Mouse (Mus musculus): ENCODE results near the gene Tgfb1i1. TPM values are rescaled to one million over a fixed set of nuclear protein-coding genes. Genes with fewer than 3 reads are reported as not detected.
A peak's percentile ranks its signal among the peaks of the same experiment; 100 is the strongest.

The Tgfb1i1 gene
- polyA plus RNA-seq, 1 experiment from 2014 or later = 160 TPM

GRCm38 (mm10) chr7:128298481-128299342, 52.1 kb downstream of the Tgfb1i1 start:
- no peaks in the 10 kb centered on the region for H3K9me3 ChIP-seq (ENCODE audit: low read length)
- H3K27me3 ChIP-seq (replicated peaks; ENCODE audit: insufficient read depth, low read length) = no peaks in the 10 kb centered on the region
- H3K36me3 ChIP-seq (ENCODE audit: insufficient read depth, low read length) = no peaks in the 10 kb centered on the region
- H3K9ac ChIP-seq (replicated peaks; ENCODE audit: low read depth) = peak overlapping the region; percentile 63; the same call in 1 of the 2 replicates
- 67% methylated on average over 8 of the region's 8 CpGs for WGBS
- TF ChIP-seq CTCF (IDR thresholded peaks at IDR 0.05) (no peak), EP300 (IDR thresholded peaks at IDR 0.05) (no peak)
- peak; percentile 29 for ATAC-seq
- H3K4me1 ChIP-seq (ENCODE audit: insufficient read depth, low read depth, low read length) = peaks cover 4% of the 10 kb centered on the region; the same call in 1 of the 2 replicates
- H3K27ac ChIP-seq (ENCODE audit: low read length) = peak overlapping the region; percentile 75; the same call in 1 of the 2 replicates
- H3K4me3 ChIP-seq (ENCODE audit: low read depth, low read length) = peak overlapping the region; percentile 90
- peak; percentile 82 for DNase-seq (ENCODE audit: low spot score)
- H3K4me2 ChIP-seq (replicated peaks; ENCODE audit: low read depth, low read length) = peak overlapping the region; percentile 86

GRCm38 (mm10) chr7:128300952-128301351, 54.3 kb downstream of the Tgfb1i1 start:
- Histone ChIP-seq H3K4me1 (ENCODE audit: insufficient read depth, low read depth, low read length) (peaks cover 4% of the 10 kb centered on the region; the same call in 1 of the 2 replicates), H3K27me3 (replicated peaks; ENCODE audit: insufficient read depth, low read length) (no peaks in the 10 kb centered on the region), H3K9ac (replicated peaks; ENCODE audit: low read depth) (no peak overlapping the region), H3K4me3 (ENCODE audit: low read depth, low read length) (no peak overlapping the region), H3K27ac (ENCODE audit: low read length) (no peak overlapping the region), H3K36me3 (ENCODE audit: insufficient read depth, low read length) (no peaks in the 10 kb centered on the region), H3K4me2 (replicated peaks; ENCODE audit: low read depth, low read length) (no peak overlapping the region), H3K9me3 (ENCODE audit: low read length) (no peaks in the 10 kb centered on the region)
- no peak for TF ChIP-seq CTCF (IDR thresholded peaks at IDR 0.05)
- TF ChIP-seq EP300 (IDR thresholded peaks at IDR 0.05) = no peak
- 46% methylated on average over 3 of the region's 3 CpGs for WGBS
- no peak for ATAC-seq
- DNase-seq (ENCODE audit: low spot score) = peak; percentile 38

GRCm38 (mm10) chr7:128302151-128302550, 55.5 kb downstream of the Tgfb1i1 start:
- DNase-seq (ENCODE audit: low spot score) (peak; percentile 65), ATAC-seq (no peak)
- H3K9me3 ChIP-seq (ENCODE audit: low read length) = no peaks in the 10 kb centered on the region
- no peak overlapping the region for H3K4me3 ChIP-seq (ENCODE audit: low read depth, low read length)
- no peak for TF ChIP-seq CTCF (IDR thresholded peaks at IDR 0.05)
- TF ChIP-seq EP300 (IDR thresholded peaks at IDR 0.05) = no peak
- no peaks in the 10 kb centered on the region for H3K27me3 ChIP-seq (replicated peaks; ENCODE audit: insufficient read depth, low read length)
- peaks cover 4% of the 10 kb centered on the region; the same call in 1 of the 2 replicates for H3K4me1 ChIP-seq (ENCODE audit: insufficient read depth, low read depth, low read length)
- H3K36me3 ChIP-seq (ENCODE audit: insufficient read depth, low read length) = no peaks in the 10 kb centered on the region
- 43% methylated on average over 3 of the region's 3 CpGs for WGBS
- H3K9ac ChIP-seq (replicated peaks; ENCODE audit: low read depth) = no peak overlapping the region
- H3K27ac ChIP-seq (ENCODE audit: low read length) = no peak overlapping the region
- no peak overlapping the region for H3K4me2 ChIP-seq (replicated peaks; ENCODE audit: low read depth, low read length)

GRCm38 (mm10) chr7:128304198-128304597, 57.6 kb downstream of the Tgfb1i1 start:
- 40% methylated on average over 6 of the region's 6 CpGs for WGBS
- H3K27ac ChIP-seq (ENCODE audit: low read length) = peak overlapping the region; percentile 33; the same call in 1 of the 2 replicates

GRCm38 (mm10) chr7:128304907-128305306, 58.3 kb downstream of the Tgfb1i1 start:
- DNase-seq (ENCODE audit: low spot score) (peak; percentile 93), ATAC-seq (peak; percentile 74)
- Histone ChIP-seq H3K9me3 (ENCODE audit: low read length) (no peaks in the 10 kb centered on the region), H3K9ac (replicated peaks; ENCODE audit: low read depth) (no peak overlapping the region), H3K4me3 (ENCODE audit: low read depth, low read length) (no peak overlapping the region), H3K36me3 (ENCODE audit: insufficient read depth, low read length) (no peaks in the 10 kb centered on the region), H3K4me1 (ENCODE audit: insufficient read depth, low read depth, low read length) (0 out of 2 replicates have a peak, but pooled peaks cover 3% of the 10 kb centered on the region), H3K27ac (ENCODE audit: low read length) (no peak overlapping the region; the same call in 1 of the 2 replicates), H3K4me2 (replicated peaks; ENCODE audit: low read depth, low read length) (no peak overlapping the region), H3K27me3 (replicated peaks; ENCODE audit: insufficient read depth, low read length) (no peaks in the 10 kb centered on the region)
- 1% methylated on average over 5 of the region's 5 CpGs for WGBS
- TF ChIP-seq EP300 (IDR thresholded peaks at IDR 0.05) = no peak
- peak; percentile 73 for TF ChIP-seq CTCF (IDR thresholded peaks at IDR 0.05)

More at GRCm38 (mm10) chr7:128304198-128304597, 57.6 kb downstream of the Tgfb1i1 start:
- ATAC-seq (peak; percentile 71), DNase-seq (ENCODE audit: low spot score) (peak; percentile 80)
- no peak overlapping the region for H3K4me3 ChIP-seq (ENCODE audit: low read depth, low read length)
- no peak overlapping the region for H3K4me2 ChIP-seq (replicated peaks; ENCODE audit: low read depth, low read length)
- H3K4me1 ChIP-seq (ENCODE audit: insufficient read depth, low read depth, low read length) = 0 out of 2 replicates have a peak, but pooled peaks cover 3% of the 10 kb centered on the region
- H3K9me3 ChIP-seq (ENCODE audit: low read length) = no peaks in the 10 kb centered on the region
- H3K36me3 ChIP-seq (ENCODE audit: insufficient read depth, low read length) = no peaks in the 10 kb centered on the region
- TF ChIP-seq EP300 (IDR thresholded peaks at IDR 0.05) = peak; percentile 42; the same call in 1 of the 2 replicates
- no peak for TF ChIP-seq CTCF (IDR thresholded peaks at IDR 0.05)
- H3K27me3 ChIP-seq (replicated peaks; ENCODE audit: insufficient read depth, low read length) = no peaks in the 10 kb centered on the region
- H3K9ac ChIP-seq (replicated peaks; ENCODE audit: low read depth) = no peak overlapping the region

Small RNAs within 50 kb of the gene (microRNA-seq; reads per million reads assigned to microRNA genes)
- not detected for gene Mir3103

Other genes starting within 250 kb of the Tgfb1i1 start
- gene Trim72, start 242.9 kb upstream of the Tgfb1i1 start, polyA plus RNA-seq (2015; fragmentation: Nextera tagmentation; extraction: Ambion mirVana) = 0.14 and 0.19 TPM in 2 replicates
- gene Itgam, start 184.2 kb upstream of the Tgfb1i1 start, polyA plus RNA-seq (2015; fragmentation: Nextera tagmentation; extraction: Ambion mirVana) = 2.2 and 2.3 TPM in 2 replicates
- gene Gm49368, start 184.1 kb upstream of the Tgfb1i1 start, polyA plus RNA-seq (2015; fragmentation: Nextera tagmentation; extraction: Ambion mirVana) = 0.32 TPM in 1 of 2 replicates, not detected in the other
- 1.6 and 1.7 TPM in 2 replicates for gene Itgax, start 117.3 kb upstream of the Tgfb1i1 start, polyA plus RNA-seq (2015; fragmentation: Nextera tagmentation; extraction: Ambion mirVana)
- 0.14 and 0.24 TPM in 2 replicates for gene Itgad, start 92.4 kb upstream of the Tgfb1i1 start, polyA plus RNA-seq (2015; fragmentation: Nextera tagmentation; extraction: Ambion mirVana)
- 26.6 and 27.8 TPM in 2 replicates for gene Cox6a2, start 40.4 kb upstream of the Tgfb1i1 start, polyA plus RNA-seq (2015; fragmentation: Nextera tagmentation; extraction: Ambion mirVana)
- gene Armc5, start 9.5 kb upstream of the Tgfb1i1 start, polyA plus RNA-seq (2015; fragmentation: Nextera tagmentation; extraction: Ambion mirVana) = 17.9 and 20.3 TPM in 2 replicates
- gene 9130023H24Rik, start 8.8 kb upstream of the Tgfb1i1 start, polyA plus RNA-seq (2015; fragmentation: Nextera tagmentation; extraction: Ambion mirVana) = 6.2 and 6.5 TPM in 2 replicates
- gene Slc5a2, start 18.8 kb downstream of the Tgfb1i1 start, polyA plus RNA-seq (2015; fragmentation: Nextera tagmentation; extraction: Ambion mirVana) = 0.08 and 0.23 TPM in 2 replicates
- 15.7 and 16.7 TPM in 2 replicates for gene BC017158, start 51.4 kb downstream of the Tgfb1i1 start, polyA plus RNA-seq (2015; fragmentation: Nextera tagmentation; extraction: Ambion mirVana)
- gene Rgs10, start 171.9 kb downstream of the Tgfb1i1 start, polyA plus RNA-seq (2015; fragmentation: Nextera tagmentation; extraction: Ambion mirVana) = 38.7 and 43.1 TPM in 2 replicates
- 15.4 and 17.2 TPM in 2 replicates for gene Tial1, start 214.9 kb downstream of the Tgfb1i1 start, polyA plus RNA-seq (2015; fragmentation: Nextera tagmentation; extraction: Ambion mirVana)

All from lung, postnatal 0 days (tissue).